Mouse (Mus musculus): Measurements from ENCODE around the gene Acox2.

DNA sequence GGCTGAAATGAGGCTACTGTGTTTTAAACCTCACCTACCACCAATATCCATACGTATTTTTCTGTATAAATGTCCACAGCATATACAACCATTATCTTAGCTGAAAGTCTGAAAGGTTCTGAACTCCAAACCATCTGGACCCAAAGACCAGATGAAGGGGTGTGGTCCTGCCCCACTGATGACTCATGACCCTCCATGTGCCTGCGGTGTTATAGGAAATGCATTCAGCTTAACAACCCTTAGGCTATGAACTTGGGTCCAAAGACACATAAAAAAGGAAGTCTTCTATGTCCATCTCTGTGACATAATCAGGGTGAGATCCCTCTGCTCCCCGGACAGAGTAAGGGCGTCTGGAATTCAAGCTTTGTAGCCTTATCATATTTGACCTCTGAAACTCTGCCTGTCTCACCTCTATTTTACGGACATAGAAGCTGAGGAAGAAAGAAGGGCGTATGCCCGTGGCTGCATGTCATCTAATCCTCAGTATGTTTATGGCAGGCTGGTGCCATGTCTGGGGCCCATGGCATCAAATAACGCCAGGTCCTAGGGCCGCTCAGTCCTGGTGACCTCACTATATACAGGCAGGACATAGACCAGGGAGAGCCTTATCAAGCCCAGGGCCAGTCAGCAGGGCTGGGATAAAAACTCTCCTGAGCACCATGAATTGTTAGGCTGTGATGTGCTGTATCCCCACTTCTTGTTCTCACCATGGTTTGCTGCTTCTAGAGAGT lies 8.8 kb downstream of the Acox2 start:
- no peak for TF ChIP-seq GATA1 (IDR thresholded peaks at IDR 0.05; ENCODE audit: borderline replicate concordance, low read length)
- TF ChIP-seq FLI1 (IDR thresholded peaks at IDR 0.05; ENCODE audit: low read length), result no peak
